Mouse (Mus musculus) frontal cortex, postnatal 14 days (tissue): Measurements from ENCODE around the gene Ubox5.
A peak's percentile ranks its signal among the peaks of the same experiment; 100 is the strongest.
"Not testable (repeated sequence)": the region's sequence is repeated elsewhere in the genome, so short reads cannot be mapped to it uniquely, and the experiment has no call there.

Experiments
- DNase-seq, 2 experiments: peaks; one replicate each; pipeline ENCODE4 v3.0.0; 2022; ENCODE audit warnings: low spot score in 2 of 2

Gene Ubox5

GRCm38 (mm10) chr2:130629839-130630203 lies at the start of gene Ubox5, which contains the start of gene Fastkd5:
TSS of gene Ubox5 (minus strand) at chr2:130630038.
TSS of gene Fastkd5 (minus strand) at chr2:130630027.
- DNase-seq = peak; percentile 81 to 83

DNA sequence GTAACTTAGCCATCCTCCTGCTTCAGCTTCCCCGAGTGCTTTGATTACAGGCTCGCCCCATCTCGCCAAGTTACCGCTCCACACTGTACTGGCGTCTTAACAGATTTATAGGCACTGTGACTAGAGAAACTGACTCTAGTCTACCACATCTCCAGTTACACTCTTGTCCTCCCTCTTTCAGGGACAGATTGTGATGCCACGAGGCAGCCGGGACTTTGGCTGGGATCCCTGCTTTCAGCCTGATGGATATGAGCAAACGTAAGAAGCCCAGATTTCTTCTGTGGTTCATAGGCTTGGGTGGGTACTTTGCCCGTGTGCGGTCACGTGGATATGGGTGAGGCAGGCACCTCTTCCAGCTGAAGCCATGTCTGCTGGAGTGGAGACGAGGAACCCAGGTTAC lies 49.3 kb upstream of the Ubox5 start:
- no peak for DNase-seq

DNA sequence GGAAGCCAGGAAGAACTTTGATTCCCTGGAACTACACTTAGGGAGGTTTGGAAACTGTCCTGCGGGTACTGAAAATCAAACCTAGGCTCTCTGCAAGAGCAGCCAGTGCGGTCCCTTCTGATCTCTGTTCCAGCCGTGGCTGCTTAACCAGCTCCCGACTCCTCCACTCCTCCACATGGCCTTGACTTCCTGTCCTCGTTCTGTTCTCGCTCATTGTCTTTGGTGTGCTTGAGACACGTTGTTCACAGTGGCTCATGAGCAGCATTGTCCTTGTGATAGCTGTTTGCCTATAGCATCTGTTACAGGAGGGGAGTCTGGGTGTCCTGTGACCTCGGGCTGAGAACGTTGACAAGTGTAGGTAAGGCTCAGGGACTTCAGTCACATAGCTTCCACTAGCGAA lies 47.4 kb upstream of the Ubox5 start:
- no peak for DNase-seq

DNA sequence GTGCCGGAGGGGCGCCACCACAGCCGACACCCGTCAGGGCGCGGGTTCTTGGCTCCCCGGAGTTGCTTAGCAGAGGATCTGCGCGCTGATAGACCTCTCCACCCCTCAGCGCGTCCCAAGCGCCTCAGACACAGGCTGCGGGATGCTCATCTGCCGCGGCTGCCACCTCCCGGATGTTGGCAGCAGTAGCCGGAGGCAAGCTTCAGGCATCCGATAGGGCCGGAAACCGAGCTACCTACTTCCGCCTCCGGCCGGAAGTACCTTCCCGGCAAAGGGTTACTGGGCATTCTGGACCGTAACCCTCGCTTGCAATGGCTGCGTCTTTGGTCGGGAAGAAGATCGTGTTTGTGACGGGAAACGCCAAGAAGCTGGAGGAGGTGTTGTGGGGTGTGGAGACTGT lies 37.7 kb upstream of the Ubox5 start, which contains the start of gene Itpa:
Gene Itpa (plus strand): TSS at position 52 of the 400 bp plus-strand sequence.
- peak; percentile 77 to 78 for DNase-seq

DNA sequence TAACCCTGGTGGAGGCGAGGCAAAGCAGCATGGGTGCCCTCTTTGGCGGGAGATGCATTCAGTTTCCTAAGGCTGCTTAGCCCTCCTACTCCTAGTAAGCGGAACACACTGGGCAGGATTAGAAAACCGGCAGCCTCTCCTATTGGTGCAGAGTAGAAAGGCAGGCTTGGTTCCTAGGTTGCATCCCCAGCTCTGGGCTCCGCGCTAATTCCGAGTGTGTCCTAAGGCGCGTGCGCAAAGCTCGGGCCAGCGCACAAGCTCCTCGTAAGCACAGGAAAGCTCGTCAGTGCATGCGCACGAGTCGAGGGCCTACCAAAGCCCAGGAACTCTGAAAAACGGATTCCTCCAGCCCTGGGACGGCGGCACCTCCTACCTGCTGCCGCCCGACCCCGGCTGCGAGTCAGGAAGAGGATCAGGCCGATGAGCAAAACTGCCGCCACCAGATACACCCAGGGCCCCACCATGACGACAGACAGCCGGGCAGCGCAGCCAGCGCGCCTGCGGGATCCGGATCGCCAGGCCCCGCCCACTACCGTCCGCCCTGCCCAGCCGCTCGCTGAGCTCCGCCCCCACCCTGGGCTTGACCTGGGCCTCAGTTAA lies 34.4 kb upstream of the Ubox5 start, which contains the start of gene Ddrgk1:
Gene Ddrgk1 (minus strand): TSS at position 558 of the 600 bp plus-strand sequence.
- peak; percentile 88 to 93 for DNase-seq

GRCm38 (mm10) chr2:130663342-130663741 lies 33.5 kb upstream of the Ubox5 start:
- no peak for DNase-seq

GRCm38 (mm10) chr2:130658530-130658929 lies 28.7 kb upstream of the Ubox5 start:
- no peak for DNase-seq

- peak; percentile 57 to 76 for DNase-seq
Observed at GRCm38 (mm10) chr2:130657541-130657940, 27.7 kb upstream of the Ubox5 start.

DNA sequence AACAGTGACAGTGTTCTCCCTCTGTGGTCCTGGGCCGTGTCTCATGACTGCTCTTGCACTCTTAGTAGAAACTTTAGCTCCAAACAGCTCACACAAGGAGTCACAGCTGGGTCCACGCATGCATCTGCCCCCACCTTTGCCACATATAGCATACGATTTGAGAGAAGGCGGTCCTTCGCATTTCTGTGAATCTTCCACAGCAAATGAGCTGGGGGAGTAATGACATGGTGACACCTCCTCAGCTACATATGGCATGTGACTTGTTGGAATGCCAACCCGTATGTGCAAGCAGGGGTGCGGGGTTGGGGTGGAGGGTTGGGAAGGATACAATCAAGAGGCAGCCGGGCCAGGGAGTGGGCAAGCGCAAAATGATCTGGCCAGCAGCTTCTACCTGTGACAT lies 26.7 kb upstream of the Ubox5 start:
- DNase-seq = no peak

DNA sequence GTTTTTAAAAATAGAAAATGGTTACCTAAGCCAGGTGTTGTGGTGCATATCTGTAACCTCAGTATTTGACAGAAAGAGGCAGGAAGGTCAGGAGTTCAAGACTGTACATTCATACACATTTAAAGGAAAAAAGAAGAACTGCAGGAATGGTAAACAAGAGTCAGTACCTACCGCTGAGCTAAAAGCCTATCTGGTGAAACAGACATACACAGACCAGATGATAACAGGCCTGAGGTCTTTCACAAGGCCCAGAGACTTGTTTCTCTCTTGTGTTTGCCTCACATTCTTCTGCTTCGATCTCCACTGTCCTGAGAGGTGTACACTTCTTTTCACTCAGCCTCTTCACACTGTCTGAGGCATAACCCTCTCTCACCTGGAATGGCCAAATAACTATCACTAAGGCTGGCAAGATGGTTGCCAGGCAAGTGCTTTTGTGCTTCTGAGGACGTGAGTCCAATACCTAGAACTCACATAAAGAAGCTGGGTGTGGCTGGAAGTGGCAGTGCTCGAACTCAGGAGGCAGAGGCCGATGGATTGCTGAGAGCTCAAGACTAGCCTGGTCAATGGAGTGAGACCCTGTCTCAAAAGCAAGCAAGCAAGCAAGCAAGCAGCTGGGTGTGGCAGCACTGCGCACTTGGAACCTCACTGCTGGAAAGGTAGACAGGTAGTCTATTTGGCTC lies 26.0 kb upstream of the Ubox5 start:
- DNase-seq = no peak

DNA sequence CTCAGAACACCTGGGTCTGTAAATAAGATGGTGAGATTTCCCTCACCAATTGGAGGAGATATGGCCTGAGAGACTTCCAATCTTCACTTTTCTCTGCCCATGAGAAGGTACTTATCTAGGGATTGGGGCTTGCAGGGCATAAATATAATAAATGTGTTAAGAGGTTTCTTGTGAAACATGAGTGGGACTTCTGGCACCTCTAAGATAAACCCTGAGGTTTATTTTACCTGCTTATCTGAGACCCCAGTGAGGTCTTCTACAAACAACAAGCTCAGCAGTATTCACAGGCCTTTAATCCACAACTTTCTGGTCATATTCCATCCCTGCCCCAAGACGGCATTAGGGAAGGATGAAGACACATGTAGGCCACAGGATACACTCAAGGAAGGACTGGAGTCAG lies 23.9 kb upstream of the Ubox5 start:
- DNase-seq = no peak

DNA sequence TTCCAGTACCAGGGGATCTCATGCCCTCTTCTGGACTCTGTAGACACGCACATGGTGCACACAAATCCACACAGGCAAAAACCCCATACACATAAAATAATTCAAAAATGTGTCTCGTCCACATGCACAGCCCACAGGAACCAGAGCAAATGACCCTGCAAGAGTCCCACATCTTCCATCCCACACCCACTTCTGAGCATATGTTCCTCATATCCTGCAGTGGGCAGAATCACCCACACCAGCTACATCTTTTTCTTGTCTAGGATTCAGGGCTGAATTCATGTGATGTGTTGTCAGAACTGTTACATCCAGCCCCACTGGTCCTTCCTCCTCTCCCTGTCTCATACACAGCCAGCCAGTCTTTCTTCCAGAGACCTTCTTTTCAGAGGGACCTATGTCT lies 23.5 kb upstream of the Ubox5 start:
- DNase-seq = no peak

DNA sequence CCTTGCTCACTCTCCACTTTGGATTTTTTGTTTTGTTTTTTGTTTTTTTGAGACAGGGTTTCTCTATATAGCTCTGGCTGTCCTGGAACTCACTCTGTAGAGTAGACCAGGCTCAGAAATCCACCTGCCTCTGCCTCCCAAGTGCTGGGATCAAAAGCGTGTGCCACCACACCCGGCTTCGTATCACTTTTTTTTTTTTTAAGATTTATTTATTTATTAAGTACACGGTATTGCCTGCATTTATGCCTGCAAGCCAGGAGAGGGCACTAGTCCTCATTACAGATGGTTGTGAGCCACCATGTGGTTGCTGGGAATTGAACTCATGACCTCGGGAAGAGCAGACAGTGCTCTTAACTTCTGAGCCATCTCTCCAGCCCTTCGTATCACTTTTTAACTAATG lies 19.2 kb upstream of the Ubox5 start:
- DNase-seq = not testable (repeated sequence)

DNA sequence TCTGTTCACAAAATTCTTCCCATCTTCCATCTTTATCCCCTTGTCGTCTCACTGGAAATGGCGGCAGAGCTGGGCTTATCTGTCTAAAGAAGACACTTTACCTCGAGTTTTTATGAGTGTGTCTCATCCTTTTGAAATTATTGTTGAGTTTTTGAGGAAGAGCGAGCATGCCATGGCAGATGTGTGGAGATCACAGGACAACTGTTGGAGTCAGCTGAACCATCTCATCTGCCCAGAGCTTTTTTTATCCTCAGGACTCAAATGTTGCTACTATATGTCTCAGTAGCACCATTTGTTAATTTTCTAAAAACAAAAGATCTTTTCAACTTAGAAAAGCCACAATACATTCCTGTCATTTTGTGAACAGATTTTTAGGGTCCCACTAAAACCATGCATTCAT lies 15.4 kb upstream of the Ubox5 start:
- DNase-seq = no peak

- DNase-seq = peak; percentile 77 to 85
Observed at GRCm38 (mm10) chr2:130642684-130643369, 13.0 kb upstream of the Ubox5 start, which contains the start of gene Lzts3. TSS of gene Lzts3 (minus strand) at chr2:130642803.

GRCm38 (mm10) chr2:130642197-130642660 lies 12.4 kb upstream of the Ubox5 start:
- DNase-seq = no peak

- DNase-seq = no peak
Observed at GRCm38 (mm10) chr2:130641351-130642025, 11.7 kb upstream of the Ubox5 start.

DNA sequence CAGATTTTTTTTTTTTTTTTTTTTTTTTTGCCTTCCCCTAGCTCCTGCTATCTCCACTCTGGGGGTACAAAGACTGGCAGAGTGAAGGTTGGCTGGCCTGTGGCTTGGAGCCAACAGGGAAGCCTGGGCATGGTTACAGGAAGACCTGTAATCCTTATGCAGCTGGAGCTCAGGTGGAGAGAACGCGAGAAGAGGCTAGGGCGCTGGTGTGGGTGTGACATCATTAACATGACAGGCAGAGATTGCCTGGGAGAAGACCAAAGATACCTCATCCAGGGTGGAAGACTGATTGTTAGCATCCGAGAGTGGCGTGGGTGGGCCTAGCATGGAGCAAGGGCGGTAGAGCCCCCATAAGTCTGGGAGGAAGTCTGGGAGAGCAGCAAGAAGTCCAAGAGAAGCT lies 9.4 kb upstream of the Ubox5 start:
- no peak for DNase-seq

DNA sequence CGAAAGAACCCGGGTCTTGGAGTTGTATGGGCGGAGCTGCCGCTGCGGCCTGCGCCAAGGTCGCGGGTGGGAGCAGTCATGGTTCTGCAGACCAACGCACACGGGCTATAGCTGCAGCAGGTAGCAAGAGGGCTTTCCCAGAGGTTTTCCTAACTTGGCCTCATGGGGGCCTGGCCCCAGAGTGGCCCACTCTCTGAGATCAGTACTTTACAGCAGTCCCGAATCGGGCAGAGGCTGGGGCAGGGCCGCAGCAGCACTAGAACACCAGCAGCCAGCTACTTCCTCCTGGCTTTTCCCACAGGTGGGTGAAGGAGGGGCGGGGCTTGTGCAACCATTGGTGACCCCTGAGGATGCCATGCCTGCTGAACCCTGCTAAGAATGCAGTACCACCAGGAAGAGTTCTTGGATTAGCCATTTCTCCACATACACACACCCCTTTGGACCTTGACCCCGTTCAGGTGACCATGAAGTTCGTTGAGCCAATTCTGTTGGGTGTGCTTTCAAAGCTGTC lies 8.3 kb upstream of the Ubox5 start:
- DNase-seq = no peak

DNA sequence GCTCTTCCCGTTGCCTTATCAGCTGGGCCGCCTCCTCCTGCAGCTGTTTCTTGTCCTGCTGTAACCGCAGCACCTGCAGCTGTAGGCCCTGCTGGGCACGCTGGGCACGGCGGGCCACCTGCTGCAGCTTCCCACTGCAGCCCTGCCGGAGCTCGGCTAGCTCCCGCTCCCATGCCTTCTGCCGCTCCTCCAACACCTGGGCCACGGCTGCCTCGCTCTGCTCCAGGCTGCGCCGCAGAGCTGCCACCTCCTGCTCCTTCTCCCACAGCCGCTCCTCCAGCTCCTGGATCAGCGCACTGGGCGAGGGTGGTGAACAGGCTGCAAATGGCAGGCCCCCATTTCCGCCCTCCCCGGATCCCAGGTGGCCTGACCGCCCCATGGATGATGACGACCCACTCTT lies 6.0 kb upstream of the Ubox5 start:
- DNase-seq = no peak

DNA sequence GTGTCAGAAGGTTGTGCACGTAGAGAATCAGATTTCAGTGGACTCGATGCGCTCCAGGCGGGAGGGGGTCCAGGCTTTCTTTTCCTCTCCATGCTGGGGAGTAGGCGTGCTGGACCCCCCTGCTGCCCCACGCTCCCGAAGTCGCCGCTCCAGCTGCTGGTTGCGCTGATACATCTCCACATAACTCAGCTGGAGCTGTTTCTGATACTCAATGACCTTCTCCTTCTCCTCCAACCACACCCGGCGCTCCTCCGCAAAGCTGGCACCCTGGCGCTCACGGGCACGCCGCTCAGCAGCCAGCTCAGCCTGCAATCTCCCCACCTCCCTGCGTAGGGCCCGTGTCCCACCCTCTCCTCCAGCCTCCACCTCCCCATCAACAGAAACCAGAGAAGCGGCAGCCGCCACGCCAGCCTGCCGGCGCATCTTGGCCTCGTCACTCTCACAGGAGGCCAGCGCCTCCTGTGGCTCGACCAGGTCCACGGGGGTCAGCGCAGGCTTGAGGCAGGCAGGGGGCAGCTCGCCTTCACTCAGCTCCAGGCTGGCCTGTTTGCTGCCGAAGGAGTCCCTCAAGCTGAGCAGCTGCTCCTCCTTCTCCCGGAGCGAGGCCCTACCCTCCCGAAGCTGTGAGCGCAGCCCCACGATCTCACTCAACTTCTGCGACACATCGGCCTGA lies 5.0 kb upstream of the Ubox5 start:
- DNase-seq = no peak
